Mouse (Mus musculus): ENCODE measurements around the gene Myadml2. TPM values are rescaled to one million over a fixed set of nuclear protein-coding genes. Genes with fewer than 3 reads are reported as not detected.

Myadml2 gene
- polyA plus RNA-seq, 1 experiment from 2014 or later, result 3.4 TPM

DNA sequence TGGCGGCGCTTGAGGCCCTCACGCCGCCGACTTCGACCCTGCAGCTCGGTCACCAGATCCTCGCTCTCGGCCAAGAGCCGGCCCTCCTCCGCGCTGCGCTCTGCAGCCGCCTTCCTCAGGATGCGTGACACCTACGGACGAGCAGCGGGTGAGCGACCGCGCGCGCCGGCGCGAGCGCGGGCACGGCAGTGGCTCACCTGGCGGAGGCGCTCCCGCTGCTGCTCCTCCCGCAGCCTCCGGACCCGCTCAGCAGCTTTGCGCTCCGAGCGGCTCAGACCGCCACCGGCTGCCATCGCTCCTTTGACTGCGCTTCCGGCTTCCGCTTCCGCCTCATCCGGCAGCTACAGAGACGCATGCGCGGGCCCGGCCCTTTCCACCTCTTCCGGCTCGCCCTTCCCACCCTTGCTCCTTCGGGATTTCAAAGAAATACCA is 23.3 kb downstream of the Myadml2 start:
- WGBS, result 0% methylated on average over 23 of the region's 53 CpGs
- H3K36me3 ChIP-seq (ENCODE audit: control insufficient read depth, insufficient read depth, low read length), result peaks cover 60% of the 10 kb centered on the region
- ATAC-seq (ENCODE audit: low read depth), result peak; percentile 92

DNA sequence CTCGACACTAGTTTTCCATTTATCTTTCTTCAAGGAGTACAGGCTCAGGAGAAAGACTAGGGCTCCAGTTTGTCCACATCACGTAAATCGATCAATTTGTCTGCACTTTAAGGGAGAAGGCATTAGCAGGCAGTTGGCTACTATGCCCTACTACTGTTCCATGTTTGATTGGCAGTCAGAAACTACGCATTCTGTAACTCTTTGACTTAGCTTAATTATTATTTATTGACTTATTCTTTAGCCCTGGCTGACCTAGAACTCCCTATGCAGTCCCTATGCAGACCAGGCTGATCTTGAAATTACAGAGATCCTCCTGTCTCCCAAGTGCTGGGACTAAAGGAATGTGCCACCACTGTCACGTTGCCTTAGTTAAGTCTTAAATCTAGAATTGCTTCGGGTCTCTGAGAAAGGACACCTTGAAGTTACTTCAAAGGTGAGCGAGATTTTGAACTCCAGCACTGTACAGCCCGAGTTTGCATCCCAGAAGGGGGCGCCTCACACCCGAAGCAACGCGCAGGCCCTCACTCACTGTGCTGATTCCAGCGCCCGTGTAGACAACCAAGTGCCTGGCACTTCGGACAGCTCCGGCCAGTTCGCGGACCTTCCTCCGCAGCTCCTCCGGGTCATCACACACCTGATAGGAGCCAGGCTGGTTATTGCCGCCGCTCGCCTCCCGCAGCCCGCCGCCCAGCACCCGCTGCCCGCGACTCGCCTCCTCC is 23.8 kb downstream of the Myadml2 start:
- H3K9me3 ChIP-seq (ENCODE audit: control insufficient read depth, low read length), result no peaks in the 10 kb centered on the region
- 13% methylated on average over 30 of the region's 30 CpGs for WGBS
- H3K27me3 ChIP-seq (replicated peaks; ENCODE audit: control insufficient read depth, insufficient read depth, low read length), result no peaks in the 10 kb centered on the region
- peak overlapping the region; percentile 88 for H3K4me2 ChIP-seq (ENCODE audit: low read depth, low read length)
- H3K9ac ChIP-seq (ENCODE audit: low read depth, low read length), result peak overlapping the region; percentile 77
- peak; percentile 72 for DNase-seq (ENCODE audit: low spot score)
- ATAC-seq (ENCODE audit: low read depth), result peak; percentile 77
- H3K4me3 ChIP-seq (ENCODE audit: low read depth, low read length), result peak overlapping the region; percentile 90
- peaks cover 58% of the 10 kb centered on the region for H3K36me3 ChIP-seq (ENCODE audit: control insufficient read depth, insufficient read depth, low read length)
- peaks cover 4% of the 10 kb centered on the region; the same call in 1 of the 2 replicates for H3K4me1 ChIP-seq (ENCODE audit: control insufficient read depth, insufficient read depth, low read length)
- peak overlapping the region; percentile 25; the same call in 1 of the 2 replicates for H3K27ac ChIP-seq (replicated peaks; ENCODE audit: low read depth, low read length)

More for the DNA sequence above, 23.3 kb downstream of the Myadml2 start:
- Histone ChIP-seq H3K9ac (ENCODE audit: low read depth, low read length) (peak overlapping the region; percentile 77), H3K4me3 (ENCODE audit: low read depth, low read length) (peak overlapping the region; percentile 90), H3K4me2 (ENCODE audit: low read depth, low read length) (peak overlapping the region; percentile 88), H3K9me3 (ENCODE audit: control insufficient read depth, low read length) (no peaks in the 10 kb centered on the region), H3K27ac (replicated peaks; ENCODE audit: low read depth, low read length) (peak overlapping the region; percentile 57; the same call in 1 of the 2 replicates), H3K4me1 (ENCODE audit: control insufficient read depth, insufficient read depth, low read length) (peaks cover 4% of the 10 kb centered on the region; the same call in 1 of the 2 replicates), H3K27me3 (replicated peaks; ENCODE audit: control insufficient read depth, insufficient read depth, low read length) (no peaks in the 10 kb centered on the region)
- DNase-seq (ENCODE audit: low spot score), result peak; percentile 94

DNA sequence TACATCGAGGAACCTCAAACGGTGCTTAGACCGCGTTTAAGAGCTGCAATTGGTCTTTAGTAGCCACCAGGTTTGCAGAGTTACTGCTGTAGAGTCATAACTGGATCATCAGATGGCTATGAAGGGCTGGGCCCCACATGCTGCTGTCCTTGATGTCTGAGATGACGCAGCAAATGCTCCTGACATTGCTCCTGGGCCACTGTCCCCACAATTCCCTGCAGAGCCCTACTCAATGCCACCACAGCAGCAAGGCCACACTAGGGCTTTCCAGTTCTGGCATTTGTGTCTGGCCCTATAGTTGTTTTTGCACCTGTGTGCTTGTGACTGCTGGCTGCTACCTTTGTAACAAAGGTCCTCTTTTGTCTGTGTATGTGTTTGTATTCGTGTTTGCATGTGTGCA is 25.2 kb downstream of the Myadml2 start:
- Histone ChIP-seq H3K4me3 (ENCODE audit: low read depth, low read length) (no peak overlapping the region), H3K4me2 (ENCODE audit: low read depth, low read length) (no peak overlapping the region), H3K36me3 (ENCODE audit: control insufficient read depth, insufficient read depth, low read length) (peaks cover 59% of the 10 kb centered on the region), H3K9ac (ENCODE audit: low read depth, low read length) (no peak overlapping the region), H3K9me3 (ENCODE audit: control insufficient read depth, low read length) (no peaks in the 10 kb centered on the region), H3K27ac (replicated peaks; ENCODE audit: low read depth, low read length) (no peak overlapping the region), H3K4me1 (ENCODE audit: control insufficient read depth, insufficient read depth, low read length) (peaks cover 4% of the 10 kb centered on the region; the same call in 1 of the 2 replicates), H3K27me3 (replicated peaks; ENCODE audit: control insufficient read depth, insufficient read depth, low read length) (no peaks in the 10 kb centered on the region)
- no peak for ATAC-seq (ENCODE audit: low read depth)
- no peak for DNase-seq (ENCODE audit: low spot score)
- 89% methylated on average over 6 of the region's 6 CpGs for WGBS

DNA sequence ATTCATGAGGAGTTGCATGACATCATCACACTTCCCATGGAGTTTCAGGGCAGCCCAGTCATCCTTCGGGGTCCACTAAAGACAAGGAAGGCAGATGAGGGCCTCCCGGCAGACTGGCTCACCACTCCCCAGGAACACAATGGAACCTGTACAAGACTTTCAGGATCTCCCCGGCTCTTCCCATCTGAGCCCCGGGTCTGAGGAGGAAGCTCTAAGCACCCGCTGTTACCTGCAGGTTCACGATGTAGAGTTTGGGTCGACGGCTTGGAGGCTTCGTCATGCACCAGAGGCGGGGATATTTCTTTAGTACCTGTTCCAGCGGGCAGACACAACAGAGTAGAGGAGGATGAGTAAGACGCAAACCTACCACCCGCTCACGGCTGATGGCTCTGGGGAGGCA is 27.8 kb downstream of the Myadml2 start:
- no peak overlapping the region for H3K4me2 ChIP-seq (ENCODE audit: low read depth, low read length)
- no peak overlapping the region for H3K4me3 ChIP-seq (ENCODE audit: low read depth, low read length)
- no peaks in the 10 kb centered on the region for H3K9me3 ChIP-seq (ENCODE audit: control insufficient read depth, low read length)
- ATAC-seq (ENCODE audit: low read depth) (no peak), DNase-seq (ENCODE audit: low spot score) (no peak)
- no peaks in the 10 kb centered on the region for H3K27me3 ChIP-seq (replicated peaks; ENCODE audit: control insufficient read depth, insufficient read depth, low read length)
- 92% methylated on average over 14 of the region's 14 CpGs for WGBS
- peaks cover 50% of the 10 kb centered on the region for H3K36me3 ChIP-seq (ENCODE audit: control insufficient read depth, insufficient read depth, low read length)
- H3K4me1 ChIP-seq (ENCODE audit: control insufficient read depth, insufficient read depth, low read length), result peaks cover 10% of the 10 kb centered on the region
- no peak overlapping the region for H3K9ac ChIP-seq (ENCODE audit: low read depth, low read length)
- H3K27ac ChIP-seq (replicated peaks; ENCODE audit: low read depth, low read length), result no peak overlapping the region

DNA sequence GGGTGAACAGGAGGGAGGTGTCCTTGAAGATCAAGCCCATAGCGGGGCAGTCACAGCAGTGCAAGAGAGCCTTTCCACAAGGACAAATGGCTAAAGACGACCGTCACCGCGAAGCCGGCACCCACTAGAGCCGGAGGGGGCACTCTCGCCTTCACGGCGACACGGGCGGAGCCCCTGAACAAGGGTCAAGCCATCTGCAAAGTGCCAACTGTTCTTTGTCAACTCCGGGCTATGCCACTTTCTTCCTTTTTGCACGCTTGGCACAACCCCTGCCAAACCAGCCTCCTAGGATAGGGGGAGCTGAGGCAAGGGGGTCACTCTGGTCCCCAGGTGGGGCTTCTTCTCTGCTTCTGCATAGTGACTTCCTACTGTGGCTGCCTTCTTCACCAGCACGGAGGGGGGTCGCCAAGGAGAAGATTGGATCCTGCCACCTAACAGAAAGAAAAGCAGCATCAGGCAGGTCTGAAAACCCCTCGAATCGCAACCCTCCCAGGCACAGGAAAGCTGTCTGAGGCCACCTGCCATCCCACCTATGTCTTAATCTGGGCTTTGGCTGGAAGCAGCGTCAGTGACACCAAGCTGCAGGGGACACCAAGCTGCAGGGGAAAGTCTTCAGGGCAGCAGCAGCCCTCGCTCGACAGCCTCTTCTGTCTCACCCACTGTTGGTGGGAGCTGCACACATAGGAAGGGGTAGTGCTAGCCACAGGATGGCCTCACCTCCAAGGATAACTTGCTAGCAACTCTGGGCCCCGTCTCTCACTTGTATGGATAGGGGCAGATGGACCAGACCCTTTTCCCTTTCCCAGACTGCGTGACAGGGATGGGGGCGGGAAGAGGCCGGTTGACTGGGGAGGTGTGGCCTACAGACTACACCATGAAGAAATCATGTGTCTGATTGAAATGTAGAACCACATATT is 29.1 kb downstream of the Myadml2 start:
- H3K27me3 ChIP-seq (replicated peaks; ENCODE audit: control insufficient read depth, insufficient read depth, low read length), result no peaks in the 10 kb centered on the region
- 93% methylated on average over 25 of the region's 25 CpGs for WGBS
- peaks cover 8% of the 10 kb centered on the region for H3K4me1 ChIP-seq (ENCODE audit: control insufficient read depth, insufficient read depth, low read length)
- no peaks in the 10 kb centered on the region for H3K9me3 ChIP-seq (ENCODE audit: control insufficient read depth, low read length)
- DNase-seq (ENCODE audit: low spot score) (no peak), ATAC-seq (ENCODE audit: low read depth) (no peak)
- peaks cover 57% of the 10 kb centered on the region for H3K36me3 ChIP-seq (ENCODE audit: control insufficient read depth, insufficient read depth, low read length)
- H3K9ac ChIP-seq (ENCODE audit: low read depth, low read length), result no peak overlapping the region
- H3K27ac ChIP-seq (replicated peaks; ENCODE audit: low read depth, low read length), result no peak overlapping the region
- H3K4me3 ChIP-seq (ENCODE audit: low read depth, low read length), result no peak overlapping the region
- no peak overlapping the region for H3K4me2 ChIP-seq (ENCODE audit: low read depth, low read length)

DNA sequence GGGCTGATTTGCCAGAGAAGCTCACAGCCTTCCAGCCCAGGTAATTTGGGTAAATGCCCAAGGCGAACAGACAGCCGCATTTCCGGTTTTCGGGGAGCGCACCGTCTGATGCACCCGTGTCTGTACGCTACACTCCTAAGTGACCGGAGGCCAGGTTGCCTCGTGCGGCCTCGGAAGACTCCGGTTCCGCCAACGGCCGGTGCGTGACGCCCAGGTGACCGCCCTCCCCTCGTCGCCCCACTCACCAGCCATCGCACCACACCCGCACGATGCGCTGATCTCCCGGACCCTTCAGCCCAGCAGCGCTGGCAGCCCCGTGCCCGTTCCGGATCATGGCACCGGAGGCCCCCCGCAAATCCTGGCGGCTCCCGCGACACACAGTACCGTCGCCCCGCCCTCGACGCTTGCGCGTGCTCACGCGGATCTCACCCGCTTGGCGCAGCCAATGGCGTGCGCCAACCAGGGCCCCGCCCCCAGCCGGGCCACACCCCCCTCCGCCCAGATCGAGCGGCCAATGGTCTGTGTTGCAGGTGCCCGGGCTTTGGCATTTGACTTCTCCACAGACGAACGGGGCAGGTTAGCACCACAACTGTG is 30.3 kb downstream of the Myadml2 start, which contains the start of gene Pcyt2:
Gene Pcyt2, minus strand, starts transcription at position 418 of the 594 bp plus-strand sequence.
- ATAC-seq (ENCODE audit: low read depth), result peak; percentile 95
- peak within 1 kb of the TSS; percentile 88 for H3K4me3 ChIP-seq (ENCODE audit: low read depth, low read length)
- peak within 1 kb of the TSS; percentile 85 for H3K4me2 ChIP-seq (ENCODE audit: low read depth, low read length)
- H3K27me3 ChIP-seq (replicated peaks; ENCODE audit: control insufficient read depth, insufficient read depth, low read length), result no peaks in the 10 kb centered on the region
- no peaks in the 10 kb centered on the region for H3K9me3 ChIP-seq (ENCODE audit: control insufficient read depth, low read length)
- peaks cover 8% of the 10 kb centered on the region for H3K4me1 ChIP-seq (ENCODE audit: control insufficient read depth, insufficient read depth, low read length)
- DNase-seq (ENCODE audit: low spot score), result peak; percentile 94
- peaks cover 62% of the 10 kb centered on the region for H3K36me3 ChIP-seq (ENCODE audit: control insufficient read depth, insufficient read depth, low read length)
- WGBS, result under 1% methylated on average over 43 of the region's 56 CpGs
- H3K9ac ChIP-seq (ENCODE audit: low read depth, low read length), result peak within 1 kb of the TSS; percentile 82
- peak within 1 kb of the TSS; percentile 61; the same call in 1 of the 2 replicates for H3K27ac ChIP-seq (replicated peaks; ENCODE audit: low read depth, low read length)

DNA sequence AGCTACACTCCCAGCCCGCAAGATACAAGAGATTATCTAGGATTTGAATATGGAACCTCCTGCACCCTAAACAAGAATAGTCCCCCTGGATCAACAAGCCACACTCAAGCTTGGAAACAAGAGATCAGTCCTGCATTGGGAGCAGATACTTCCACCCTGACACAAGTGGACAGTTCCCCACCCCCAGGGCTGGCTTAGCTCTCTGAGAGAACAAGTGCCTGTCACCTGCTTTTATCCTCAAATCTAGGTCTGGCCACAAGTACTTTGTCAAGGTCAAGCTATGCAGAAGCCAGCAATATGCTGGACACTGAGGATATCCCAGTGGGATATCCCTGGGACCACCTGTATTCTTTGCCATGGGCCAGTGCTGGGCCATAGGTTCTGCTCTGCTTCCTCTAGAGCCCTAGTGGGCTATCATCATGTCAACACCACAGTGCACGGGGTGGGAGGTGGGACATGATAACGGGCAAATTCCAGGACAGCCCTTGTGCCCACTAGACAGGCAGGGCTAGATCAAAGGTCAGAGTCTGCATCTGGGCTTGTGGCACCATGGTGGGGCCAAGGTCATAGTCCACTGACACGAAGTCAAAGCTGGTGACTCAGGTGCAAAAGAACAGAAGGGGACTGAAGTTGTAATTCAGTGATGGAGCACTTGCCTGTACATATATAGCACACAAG is 31.2 kb downstream of the Myadml2 start:
- Histone ChIP-seq H3K4me2 (ENCODE audit: low read depth, low read length) (peak overlapping the region; percentile 85), H3K4me3 (ENCODE audit: low read depth, low read length) (peak overlapping the region; percentile 88), H3K9me3 (ENCODE audit: control insufficient read depth, low read length) (no peaks in the 10 kb centered on the region), H3K36me3 (ENCODE audit: control insufficient read depth, insufficient read depth, low read length) (peaks cover 63% of the 10 kb centered on the region), H3K27ac (replicated peaks; ENCODE audit: low read depth, low read length) (no peak overlapping the region), H3K9ac (ENCODE audit: low read depth, low read length) (peak overlapping the region; percentile 82), H3K27me3 (replicated peaks; ENCODE audit: control insufficient read depth, insufficient read depth, low read length) (no peaks in the 10 kb centered on the region), H3K4me1 (ENCODE audit: control insufficient read depth, insufficient read depth, low read length) (peaks cover 8% of the 10 kb centered on the region)
- no peak for ATAC-seq (ENCODE audit: low read depth)
- no peak for DNase-seq (ENCODE audit: low spot score)
- 40% methylated on average over 4 of the region's 4 CpGs for WGBS

Data from embryonic facial prominence, embryonic 14.5 days (tissue).